Mouse (Mus musculus): ENCODE data around the gene Nudt19.
A peak's percentile ranks its signal among the peaks of the same experiment; 100 is the strongest.
"Not testable (repeated sequence)": the region's sequence is repeated elsewhere in the genome, so short reads cannot be mapped to it uniquely, and the experiment has no call there.

Nudt19 gene

DNA sequence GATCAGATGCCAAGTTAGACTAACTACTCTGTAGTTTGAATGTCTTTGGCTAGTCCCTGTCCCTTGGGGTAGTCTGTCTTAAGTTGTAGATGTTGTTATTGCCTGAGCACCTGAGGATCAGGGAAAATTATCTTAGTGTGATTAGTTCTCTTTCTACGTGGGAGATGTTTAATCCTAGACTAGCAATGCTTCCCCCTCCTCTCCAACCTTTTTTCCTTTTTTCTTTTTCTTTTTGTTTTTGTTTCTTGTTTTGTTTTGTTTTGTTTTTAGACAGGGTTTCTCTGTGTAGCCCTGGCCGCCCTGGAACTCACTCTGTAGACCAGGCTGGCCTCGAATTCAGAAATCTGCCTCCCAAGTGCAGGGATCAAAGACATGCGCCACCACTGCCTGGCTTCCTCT is at the start of gene Nudt19:
Nudt19 (minus strand) TSS at position 100 of the 399 bp plus-strand sequence.
- DNase-seq (ENCODE audit: low spot score): no peak

- no peak for DNase-seq (ENCODE audit: low spot score)
These were observed 46.7 kb upstream of the Nudt19 start for GRCm38 (mm10) chr7:35602766-35603165.

DNA sequence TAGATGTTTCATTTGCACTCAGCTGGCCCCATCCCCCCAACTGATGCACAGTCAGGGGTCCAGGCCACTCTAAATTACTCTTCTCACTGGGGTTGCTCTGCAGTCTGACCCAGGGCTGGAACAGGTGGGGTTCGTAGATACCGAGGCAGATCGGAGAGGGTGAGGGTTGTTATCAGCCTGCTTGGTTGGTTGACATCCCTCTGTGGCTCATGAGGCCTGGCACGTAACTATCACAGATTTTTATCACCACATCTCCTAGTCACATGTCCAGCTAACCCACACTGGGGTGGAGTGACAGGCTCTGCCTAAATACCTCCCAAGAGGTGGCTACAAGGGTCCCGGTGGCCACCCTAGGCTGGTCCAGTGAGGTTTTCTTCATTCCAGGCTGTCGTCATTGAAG is 45.0 kb upstream of the Nudt19 start:
- DNase-seq (ENCODE audit: low spot score): no peak

DNA sequence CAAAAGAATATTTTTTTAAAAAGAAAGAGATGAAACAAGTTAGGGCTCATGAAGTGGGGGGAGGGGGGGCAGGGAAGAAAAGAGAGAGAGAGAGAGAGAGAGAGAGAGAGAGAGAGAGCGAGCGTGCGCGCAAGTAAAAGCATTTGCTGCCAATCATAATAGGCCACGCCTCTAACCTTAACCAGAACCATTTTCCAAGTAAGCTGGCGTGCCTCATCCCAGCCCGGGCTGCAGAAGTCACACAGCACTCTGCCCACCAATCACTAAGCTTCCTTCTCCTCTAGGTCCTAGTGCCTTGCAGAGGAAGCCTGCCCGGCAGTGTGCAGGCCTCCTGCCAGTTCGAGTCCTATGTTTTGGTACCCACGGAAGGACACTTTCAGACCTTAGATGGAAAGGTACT is 43.9 kb upstream of the Nudt19 start:
- DNase-seq (ENCODE audit: low spot score): no peak

- DNase-seq (ENCODE audit: low spot score): no peak
These were observed 43.4 kb upstream of the Nudt19 start for GRCm38 (mm10) chr7:35599492-35599891.

GRCm38 (mm10) chr7:35594311-35594710 is 38.2 kb upstream of the Nudt19 start:
- DNase-seq (ENCODE audit: low spot score): no peak

DNA sequence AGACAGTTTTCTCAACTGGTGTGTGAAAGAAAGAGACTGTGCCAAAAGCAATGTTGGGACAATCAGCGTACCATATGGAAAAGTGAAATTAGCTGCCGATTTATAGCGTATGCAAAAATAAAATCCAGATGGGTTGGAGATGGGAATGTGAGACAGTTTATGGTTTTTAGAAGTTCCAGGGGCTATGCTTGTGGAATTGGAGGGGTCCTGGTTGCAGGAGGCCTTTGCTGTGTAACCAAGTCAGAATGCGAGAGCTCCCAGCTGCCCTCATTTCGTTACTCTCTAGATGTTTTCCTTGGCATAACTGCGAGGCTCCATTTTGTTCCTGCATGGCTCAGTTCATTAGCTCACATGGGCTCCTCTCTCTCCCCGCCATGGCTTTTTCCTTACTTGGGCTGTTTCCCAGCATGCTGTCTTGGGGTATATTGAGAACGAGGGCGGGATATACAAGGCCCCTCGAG is 34.7 kb upstream of the Nudt19 start:
- DNase-seq (ENCODE audit: low spot score): no peak

- no peak for DNase-seq (ENCODE audit: low spot score)
These were observed 33.4 kb upstream of the Nudt19 start for GRCm38 (mm10) chr7:35589485-35589884.

- no peak for DNase-seq (ENCODE audit: low spot score)
These were observed 32.8 kb upstream of the Nudt19 start for GRCm38 (mm10) chr7:35588680-35589428.

DNA sequence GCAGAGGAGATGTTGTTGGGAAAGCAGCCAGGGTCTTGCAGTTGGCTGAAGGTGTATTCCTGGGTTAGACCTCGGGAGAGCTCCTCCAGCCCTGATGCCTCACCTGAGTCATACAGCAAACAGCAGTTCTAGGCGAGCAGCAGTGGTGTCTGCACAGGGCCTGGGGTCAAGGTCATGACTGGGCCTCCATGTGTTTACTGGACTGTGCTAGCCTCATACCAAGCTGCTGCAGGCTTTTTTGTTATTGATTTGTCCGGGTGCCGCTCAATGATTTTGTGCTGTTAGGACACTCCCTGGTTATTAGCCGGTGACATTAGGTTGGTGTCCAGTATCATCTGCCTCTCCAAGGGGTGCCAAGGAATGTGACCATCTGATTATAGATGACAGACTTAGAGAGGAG is 31.6 kb upstream of the Nudt19 start:
- DNase-seq (ENCODE audit: low spot score): no peak

DNA sequence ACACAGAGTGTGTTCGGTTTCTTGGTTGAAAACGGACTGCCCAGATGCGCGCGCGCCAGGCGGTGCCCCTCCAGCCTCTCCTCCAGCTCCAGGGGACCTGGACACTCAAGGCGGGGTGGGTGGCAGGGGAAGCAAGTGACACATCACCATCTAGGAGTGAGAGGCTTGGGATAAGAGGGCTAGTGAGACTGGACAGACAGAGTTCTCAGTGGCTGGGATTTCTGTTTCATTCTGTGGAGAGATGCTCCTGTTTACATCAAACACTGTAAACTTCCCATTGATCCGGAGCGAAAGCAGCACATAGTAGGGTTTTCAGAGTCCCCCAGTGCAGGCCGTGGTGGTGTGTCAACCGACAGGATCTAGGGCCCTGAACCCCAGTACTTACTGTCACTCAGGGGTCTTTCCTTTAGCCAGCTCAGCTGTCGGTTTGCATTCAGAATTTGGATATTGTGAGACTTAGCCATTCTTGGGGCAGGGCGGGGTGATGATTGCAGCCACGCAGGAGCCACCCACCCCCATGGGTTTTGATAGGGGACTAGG is 30.9 kb upstream of the Nudt19 start:
- DNase-seq (ENCODE audit: low spot score): no peak

- peak; percentile 95 for DNase-seq (ENCODE audit: low spot score)
These were observed 30.2 kb upstream of the Nudt19 start, which contains the start of gene Ankrd27 for GRCm38 (mm10) chr7:35586055-35586905. Ankrd27 (plus strand) TSS chr7:35586244.

- no peak for DNase-seq (ENCODE audit: low spot score)
These were observed 29.3 kb upstream of the Nudt19 start, which contains the start of gene Rgs9bp for GRCm38 (mm10) chr7:35585191-35586054. Rgs9bp (minus strand) TSS chr7:35585582.

DNA sequence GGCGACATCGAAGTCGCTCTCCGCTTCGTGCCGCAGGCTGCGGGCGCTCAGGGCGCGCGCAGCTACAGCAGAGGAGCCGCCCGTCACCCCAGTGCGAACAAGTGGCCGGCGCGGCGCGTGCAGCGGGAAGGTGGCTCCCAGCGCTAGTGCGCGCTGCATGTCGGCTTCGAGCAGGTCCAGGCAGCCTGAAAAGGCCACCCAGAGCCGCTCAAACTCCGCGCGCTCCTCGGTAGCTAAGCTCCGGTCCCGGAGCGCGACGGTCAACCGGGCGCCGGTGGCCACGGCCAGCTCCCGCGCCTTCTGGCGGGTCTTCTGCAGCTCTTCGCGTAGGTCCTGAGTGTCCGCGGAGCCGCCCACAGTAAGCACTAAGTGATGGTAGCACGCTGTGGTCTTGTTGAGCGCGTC is 28.7 kb upstream of the Nudt19 start:
- DNase-seq (ENCODE audit: low spot score): no peak

GRCm38 (mm10) chr7:35584068-35584785 is 28.1 kb upstream of the Nudt19 start:
- DNase-seq (ENCODE audit: low spot score): no peak

DNA sequence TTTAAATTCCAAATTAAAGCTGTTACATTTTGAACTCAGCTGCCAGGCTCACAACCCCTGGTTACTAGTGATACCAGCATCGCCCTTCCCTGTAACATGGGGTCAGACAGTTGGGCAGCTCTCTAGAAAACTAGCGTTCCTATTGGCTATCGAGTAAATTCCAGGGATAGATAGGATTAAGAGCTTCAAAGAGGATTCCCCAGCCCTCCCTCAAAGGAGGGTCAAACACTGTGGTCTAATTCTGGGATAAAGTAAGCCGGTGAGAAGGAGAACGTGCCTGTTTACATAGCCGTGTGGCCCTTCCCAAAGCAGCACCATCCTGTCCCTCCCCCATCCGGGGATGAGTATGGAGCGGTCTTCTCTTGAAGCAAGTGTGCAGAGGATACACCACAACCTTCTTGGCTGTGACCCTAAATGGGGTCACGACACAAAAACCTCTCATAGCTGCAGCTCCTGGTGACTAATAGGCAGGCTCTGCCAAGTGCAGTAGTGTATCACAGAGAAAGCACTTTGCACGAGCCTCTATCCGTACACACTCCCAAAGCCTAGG is 27.4 kb upstream of the Nudt19 start:
- DNase-seq (ENCODE audit: low spot score): no peak

- no peak for DNase-seq (ENCODE audit: low spot score)
These were observed 26.6 kb upstream of the Nudt19 start for GRCm38 (mm10) chr7:35582719-35583118.

GRCm38 (mm10) chr7:35579849-35580248 is 23.7 kb upstream of the Nudt19 start:
- no peak for DNase-seq (ENCODE audit: low spot score)

- DNase-seq (ENCODE audit: low spot score): not testable (repeated sequence)
These were observed 14.8 kb upstream of the Nudt19 start for GRCm38 (mm10) chr7:35570883-35571282.

DNA sequence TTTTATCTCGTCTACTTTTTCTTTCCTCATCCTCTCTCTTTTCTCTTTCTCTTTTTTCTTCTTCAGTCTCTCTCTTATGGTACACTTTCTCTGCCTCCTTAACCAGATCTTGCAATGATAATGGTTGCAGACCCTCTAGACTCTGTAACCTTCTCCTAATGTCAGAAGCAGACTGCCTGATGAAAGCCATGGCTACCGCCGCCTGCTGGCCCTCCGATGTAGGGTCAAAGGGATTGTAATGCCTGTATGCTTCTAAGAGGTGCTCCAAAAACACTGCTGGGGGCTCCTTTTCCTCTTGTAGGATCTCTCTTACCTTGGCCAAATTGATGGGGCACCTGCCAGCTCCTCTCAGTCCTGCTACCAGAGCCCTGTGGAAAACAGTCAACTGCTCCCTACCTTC is 13.6 kb upstream of the Nudt19 start:
- not testable (repeated sequence) for DNase-seq (ENCODE audit: low spot score)

DNA sequence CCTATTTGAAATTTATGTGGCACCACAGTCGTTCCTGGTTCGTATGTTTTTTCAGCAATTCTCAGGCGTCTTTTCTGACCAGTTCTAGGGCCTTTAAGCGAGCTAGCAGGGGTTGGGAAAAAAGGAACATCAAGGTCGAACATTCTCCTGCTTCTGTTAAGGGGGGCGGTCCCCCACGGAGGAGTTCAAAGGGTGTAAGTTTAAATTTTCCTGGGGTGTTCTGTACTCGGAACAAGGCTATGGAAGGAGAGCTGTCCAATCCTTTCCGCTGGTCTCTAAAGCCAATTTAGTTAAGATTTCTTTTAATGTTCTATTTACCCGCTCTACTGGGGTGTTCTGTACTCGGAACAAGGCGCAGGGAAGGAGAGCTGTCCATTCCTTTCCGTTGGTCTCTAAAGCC is 9.9 kb upstream of the Nudt19 start:
- not testable (repeated sequence) for DNase-seq (ENCODE audit: low spot score)

All from left cerebral cortex, adult 11 months (tissue).